ENCODE assay signal across 16 mouse cellular contexts in genomic region chr9:117051935-117052334, GRCm38 (mm10).
A peak's percentile ranks its signal among the peaks of the same experiment; 100 is the strongest.
DNase-seq lines count a peak whose midpoint lies in the region; ATAC-seq and TF ChIP-seq lines count a peak whose summit lies in the region.
"Had no signal": no experiment of that assay in that cellular context is flagged by ENCODE, and none has a peak within 500 bp of the region (broad histone marks: within the 10 kb centered on the region; RNA-seq: fewer than 3 reads in every experiment).

No protein-coding gene starts in this region.

- DNase-seq in kidney, postnatal 0 days (ENCODE audit: low spot score) = no peak
- no peak for DNase-seq in kidney, postnatal 4 days
- DNase-seq in midbrain, postnatal 0 days (ENCODE audit: low spot score) = no peak
- DNase-seq in Patski (ENCODE audit: low read depth, low spot score) = no peak
- DNase-seq in adrenal gland, adult 8-10 months = no peak
- no peak for DNase-seq in thymus, postnatal 14 days
- DNase-seq: cerebellum, adult 2 months; kidney, adult 18-20 months; kidney, postnatal 36 days; lung, postnatal 14 days; spleen, adult 18-20 months; thymus, adult 2 months had no signal

- in situ Hi-C loops in Patski (cut with MboI; ENCODE audit: low pct_unique_long_range_greater_than_20kb) = no loop called here

- H3K9ac ChIP-seq in kidney, postnatal 0 days (ENCODE audit: low read depth, low read length) = no peak overlapping the region
- H3K9ac ChIP-seq in midbrain, postnatal 0 days (replicated peaks; ENCODE audit: low read length, poor library complexity, severe bottlenecking) = no peak overlapping the region
- no peak overlapping the region for H3K9ac ChIP-seq in midbrain, embryonic 15.5 days
- H3K9ac ChIP-seq: heart, embryonic 12.5 days; hindbrain, embryonic 15.5 days; neural tube, embryonic 12.5 days had no signal

- CTCF ChIA-PET in Patski (lab: Charles Lee) = interaction anchor here (0.8 to 1.6 kb wide), 2 partner anchors 9 to 11 kb away, joined by 3 read pairs; no protein-coding TSS in a partner anchor

- ATAC-seq in kidney, postnatal 0 days (replicated peaks; ENCODE audit: low FRiP score, low read depth) = no peak
- ATAC-seq in midbrain, postnatal 0 days (ENCODE audit: low FRiP score) = no peak
- no peak for ATAC-seq in midbrain, embryonic 15.5 days (replicated peaks)
- no peak for ATAC-seq in Patski

- WGBS in kidney, postnatal 0 days = 95% methylated on average over 2 of the region's 2 CpGs
- 97% methylated on average over 2 of the region's 2 CpGs for WGBS in midbrain, postnatal 0 days
- WGBS in midbrain, embryonic 15.5 days = 98% methylated on average over 2 of the region's 2 CpGs

- no peak overlapping the region for H3K27ac ChIP-seq in kidney, postnatal 0 days
- H3K27ac ChIP-seq in midbrain, postnatal 0 days (ENCODE audit: low read depth, low read length) = no peak overlapping the region
- no peak overlapping the region for H3K27ac ChIP-seq in midbrain, embryonic 15.5 days
- H3K27ac ChIP-seq: hindbrain, embryonic 15.5 days; neural tube, embryonic 12.5 days had no signal

- POLR2A ChIA-PET in Patski (lab: Charles Lee) = interaction anchor here (1.7 kb wide), 1 partner anchor 11 kb away, joined by 6 read pairs; no protein-coding TSS in a partner anchor

- H3K4me3 ChIP-seq in kidney, postnatal 0 days (replicated peaks; ENCODE audit: low read depth, low read length) = no peak overlapping the region
- H3K4me3 ChIP-seq in midbrain, postnatal 0 days (ENCODE audit: low read depth, low read length) = no peak overlapping the region
- H3K4me3 ChIP-seq in midbrain, embryonic 15.5 days = no peak overlapping the region
- H3K4me3 ChIP-seq: heart, embryonic 12.5 days; hindbrain, embryonic 15.5 days; neural tube, embryonic 12.5 days had no signal

- no peaks in the 10 kb centered on the region for H3K4me1 ChIP-seq in kidney, postnatal 0 days (replicated peaks; ENCODE audit: insufficient read depth, low read length)
- H3K4me1 ChIP-seq in midbrain, postnatal 0 days (ENCODE audit: insufficient read depth, low read length) = no peaks in the 10 kb centered on the region
- no peaks in the 10 kb centered on the region for H3K4me1 ChIP-seq in midbrain, embryonic 15.5 days
- H3K4me1 ChIP-seq: hindbrain, embryonic 15.5 days; neural tube, embryonic 12.5 days had no signal

- no peaks in the 10 kb centered on the region for H3K36me3 ChIP-seq in kidney, postnatal 0 days (ENCODE audit: insufficient read depth, low read length)
- no peaks in the 10 kb centered on the region for H3K36me3 ChIP-seq in midbrain, postnatal 0 days (ENCODE audit: insufficient read depth, low read length)
- no peaks in the 10 kb centered on the region for H3K36me3 ChIP-seq in midbrain, embryonic 15.5 days (replicated peaks)
- H3K36me3 ChIP-seq: hindbrain, embryonic 15.5 days; neural tube, embryonic 12.5 days had no signal

- H3K4me2 ChIP-seq in kidney, postnatal 0 days (ENCODE audit: low read length) = no peak overlapping the region
- H3K4me2 ChIP-seq in midbrain, postnatal 0 days (ENCODE audit: low read depth, low read length, poor library complexity, severe bottlenecking) = no peak overlapping the region
- no peak overlapping the region for H3K4me2 ChIP-seq in midbrain, embryonic 15.5 days
- H3K4me2 ChIP-seq: heart, embryonic 12.5 days; hindbrain, embryonic 15.5 days; neural tube, embryonic 12.5 days had no signal

- no peaks in the 10 kb centered on the region for H3K9me3 ChIP-seq in kidney, postnatal 0 days (replicated peaks; ENCODE audit: low read length)
- H3K9me3 ChIP-seq in midbrain, postnatal 0 days (ENCODE audit: low read length) = no peaks in the 10 kb centered on the region
- H3K9me3 ChIP-seq in midbrain, embryonic 15.5 days = no peaks in the 10 kb centered on the region
- H3K9me3 ChIP-seq: hindbrain, embryonic 15.5 days; neural tube, embryonic 12.5 days had no signal

- no peaks in the 10 kb centered on the region for H3K27me3 ChIP-seq in kidney, postnatal 0 days (ENCODE audit: insufficient read depth, low read length)
- H3K27me3 ChIP-seq in midbrain, postnatal 0 days (ENCODE audit: insufficient read depth, low read length) = no peaks in the 10 kb centered on the region
- no peaks in the 10 kb centered on the region for H3K27me3 ChIP-seq in midbrain, embryonic 15.5 days (replicated peaks)
- H3K27me3 ChIP-seq in Patski = no peaks in the 10 kb centered on the region
- H3K27me3 ChIP-seq: heart, embryonic 12.5 days; hindbrain, embryonic 15.5 days; neural tube, embryonic 12.5 days had no signal

- TF ChIP-seq CTCF in kidney, postnatal 0 days (IDR thresholded peaks at IDR 0.05; ENCODE audit: low read depth) = peak; percentile 45; the same call in 1 of the 2 replicates
- TF ChIP-seq CTCF in midbrain, postnatal 0 days (IDR thresholded peaks at IDR 0.05) = peak; percentile 50
- TF ChIP-seq CTCF in Patski (IDR thresholded peaks at IDR 0.05) = peak; percentile 46
